Mouse (Mus musculus) layer of hippocampus, postnatal 10 days (tissue): ENCODE data around the gene Hormad2. TPM values are rescaled to one million over a fixed set of nuclear protein-coding genes. Genes with fewer than 3 reads are reported as not detected.

Experiments
- DNase-seq, 2 experiments: peaks; one replicate each; pipeline ENCODE4 v3.0.0; 2021; ENCODE audit warnings: low spot score in 2 of 2
- long read RNA-seq: library from polyadenylated mRNA; stranded (forward); transcript quantifications from one replicate; pipeline ENCODE4 v2.0.0, GENCODE M21; 2023
- total RNA-seq, 2 experiments: library from RNA; stranded (reverse); gene quantifications; 2 replicates each; pipeline ENCODE4 v1.2.3; 2021

Hormad2 gene
- not detected for total RNA-seq
- long read RNA-seq: 0 reads

- DNase-seq: no peak
Measured at GRCm38 (mm10) chr11:4440978-4441377, at the start of gene Hormad2. Gene Hormad2 (minus strand): TSS chr11:4441105.

- DNase-seq: no peak
Measured at GRCm38 (mm10) chr11:4489207-4489606, 48.3 kb upstream of the Hormad2 start.

GRCm38 (mm10) chr11:4488798-4489197, 47.9 kb upstream of the Hormad2 start:
- no peak for DNase-seq

GRCm38 (mm10) chr11:4488367-4488766, 47.5 kb upstream of the Hormad2 start:
- no peak for DNase-seq

GRCm38 (mm10) chr11:4487401-4487965, 46.6 kb upstream of the Hormad2 start:
- DNase-seq: peak; percentile 39 to 46

GRCm38 (mm10) chr11:4484541-4484940, 43.6 kb upstream of the Hormad2 start:
- DNase-seq: no peak

GRCm38 (mm10) chr11:4482641-4483040, 41.7 kb upstream of the Hormad2 start:
- no peak for DNase-seq

GRCm38 (mm10) chr11:4476184-4476697, 35.3 kb upstream of the Hormad2 start:
- no peak for DNase-seq

- no peak for DNase-seq
Measured at GRCm38 (mm10) chr11:4472464-4473179, 31.7 kb upstream of the Hormad2 start.

- no peak for DNase-seq
Measured at GRCm38 (mm10) chr11:4471734-4472133, 30.8 kb upstream of the Hormad2 start.

GRCm38 (mm10) chr11:4471251-4471650, 30.3 kb upstream of the Hormad2 start:
- no peak for DNase-seq

GRCm38 (mm10) chr11:4469091-4469490, 28.2 kb upstream of the Hormad2 start:
- DNase-seq: no peak

- DNase-seq: no peak
Measured at GRCm38 (mm10) chr11:4467436-4467835, 26.5 kb upstream of the Hormad2 start.

GRCm38 (mm10) chr11:4466191-4466590, 25.3 kb upstream of the Hormad2 start:
- DNase-seq: no peak

GRCm38 (mm10) chr11:4464616-4465015, 23.7 kb upstream of the Hormad2 start:
- DNase-seq: no peak

- no peak for DNase-seq
Measured at GRCm38 (mm10) chr11:4464186-4464585, 23.3 kb upstream of the Hormad2 start.

- no peak for DNase-seq
Measured at GRCm38 (mm10) chr11:4462868-4463267, 22.0 kb upstream of the Hormad2 start.

- no peak for DNase-seq
Measured at GRCm38 (mm10) chr11:4461154-4461553, 20.2 kb upstream of the Hormad2 start.

GRCm38 (mm10) chr11:4460615-4461014, 19.7 kb upstream of the Hormad2 start:
- no peak for DNase-seq

- DNase-seq: no peak
Measured at GRCm38 (mm10) chr11:4454895-4455535, 14.1 kb upstream of the Hormad2 start.

- peak; percentile 30 to 47 for DNase-seq
Measured at GRCm38 (mm10) chr11:4452467-4453184, 11.7 kb upstream of the Hormad2 start.

GRCm38 (mm10) chr11:4451116-4451515, 10.2 kb upstream of the Hormad2 start:
- peak; percentile 78 for DNase-seq
